Mouse (Mus musculus): ENCODE data around the gene Pla2g2c. TPM values are rescaled to one million over a fixed set of nuclear protein-coding genes. Genes with fewer than 3 reads are reported as not detected.

Gene Pla2g2c
- polyA plus RNA-seq, 1 experiment from 2014 or later, result 0.41 TPM

DNA sequence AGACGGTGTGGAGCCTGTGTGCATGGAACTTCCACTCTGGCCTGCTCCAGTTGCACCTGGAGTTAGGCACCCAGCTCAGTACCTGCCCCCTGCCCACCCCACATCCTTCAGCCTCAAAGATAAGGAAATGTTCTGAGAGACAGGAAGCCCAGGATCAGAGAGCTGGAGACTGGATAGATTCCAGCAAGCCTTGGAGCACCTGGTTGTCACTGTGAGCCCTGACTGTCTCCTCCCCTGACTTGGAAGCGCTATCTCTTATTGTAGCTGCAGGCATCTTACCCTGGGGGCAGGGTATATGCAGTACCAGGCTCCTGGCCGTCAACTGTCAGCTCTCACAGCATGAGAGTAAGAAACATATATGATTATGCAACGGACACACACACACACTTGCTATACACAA lies 30.8 kb downstream of the Pla2g2c start:
- 71% methylated on average over 4 of the region's 4 CpGs for WGBS
- H3K27ac ChIP-seq, result no peak overlapping the region

DNA sequence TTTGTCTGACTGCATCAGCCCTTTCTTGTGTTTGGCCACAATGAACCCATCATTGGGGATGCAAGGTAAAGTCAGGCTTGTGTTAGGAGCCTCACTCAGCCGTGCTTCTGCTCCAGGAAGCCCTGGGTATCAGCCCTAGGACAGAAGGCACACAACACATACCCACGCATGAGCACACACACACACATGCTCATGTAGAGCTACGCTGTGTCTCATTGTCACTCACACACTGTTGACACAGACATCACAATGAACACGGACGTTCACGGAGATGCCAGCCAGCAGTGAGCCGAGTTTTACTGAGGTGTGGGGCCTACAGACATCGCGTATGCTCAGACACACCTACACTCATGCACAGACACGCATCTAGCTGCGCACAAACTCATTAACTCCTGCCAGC lies 31.4 kb downstream of the Pla2g2c start:
- ATAC-seq (ENCODE audit: insufficient number of reproducible peaks, insufficient read depth, low FRiP score, low TSS enrichment), result no peak
- no peak overlapping the region for H3K4me2 ChIP-seq (replicated peaks)
- no peaks in the 10 kb centered on the region for H3K36me3 ChIP-seq
- no peaks in the 10 kb centered on the region for H3K27me3 ChIP-seq
- no peak overlapping the region for H3K9ac ChIP-seq
- no peaks in the 10 kb centered on the region for H3K4me1 ChIP-seq
- WGBS, result 79% methylated on average over 11 of the region's 11 CpGs
- no peaks in the 10 kb centered on the region for H3K9me3 ChIP-seq
- H3K27ac ChIP-seq, result no peak overlapping the region
- H3K4me3 ChIP-seq, result no peak overlapping the region

More for the DNA sequence above, 30.8 kb downstream of the Pla2g2c start:
- Histone ChIP-seq H3K4me1 (no peaks in the 10 kb centered on the region), H3K9me3 (no peaks in the 10 kb centered on the region), H3K9ac (no peak overlapping the region), H3K27me3 (no peaks in the 10 kb centered on the region), H3K4me3 (no peak overlapping the region), H3K4me2 (replicated peaks) (no peak overlapping the region), H3K36me3 (no peaks in the 10 kb centered on the region)
- ATAC-seq (ENCODE audit: insufficient number of reproducible peaks, insufficient read depth, low FRiP score, low TSS enrichment), result no peak

- no peak within 1 kb of the TSS for H3K4me3 ChIP-seq
- no peak within 1 kb of the TSS for H3K4me2 ChIP-seq (replicated peaks)
- no peak within 1 kb of the TSS for H3K27ac ChIP-seq
- ATAC-seq (ENCODE audit: insufficient number of reproducible peaks, insufficient read depth, low FRiP score, low TSS enrichment), result no peak
- no peaks in the 10 kb centered on the region for H3K9me3 ChIP-seq
- no peaks in the 10 kb centered on the region for H3K36me3 ChIP-seq
- WGBS, result 79% methylated on average over 8 of the region's 8 CpGs
- no peaks in the 10 kb centered on the region for H3K27me3 ChIP-seq
- H3K4me1 ChIP-seq, result no peaks in the 10 kb centered on the region
- H3K9ac ChIP-seq, result no peak within 1 kb of the TSS
Observed at GRCm38 (mm10) chr4:138757416-138757815, 32.8 kb downstream of the Pla2g2c start, which contains the start of gene Pla2g2f. Gene Pla2g2f, minus strand, starts transcription at chr4:138757626.

DNA sequence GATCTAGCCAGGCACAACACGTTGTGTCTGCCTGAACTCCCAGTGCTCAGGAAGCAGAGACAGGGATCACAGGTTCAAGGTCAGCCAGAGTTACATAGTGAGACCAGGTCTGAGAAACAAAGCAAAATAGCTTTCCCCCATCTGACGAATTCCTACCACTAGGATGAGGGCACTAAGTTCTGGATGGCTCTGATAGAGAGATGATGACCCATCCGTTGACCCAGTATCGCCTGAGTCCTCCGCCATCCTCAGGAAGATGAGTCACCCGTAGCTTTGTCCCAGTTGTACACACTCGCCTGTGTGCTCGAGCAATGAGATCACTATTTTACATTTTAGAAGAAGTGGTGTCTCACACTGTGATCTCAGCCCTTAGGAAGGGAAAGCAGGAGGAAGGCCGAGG lies 37.7 kb downstream of the Pla2g2c start:
- Histone ChIP-seq H3K4me2 (replicated peaks) (no peak overlapping the region), H3K9ac (no peak overlapping the region), H3K4me1 (no peaks in the 10 kb centered on the region), H3K9me3 (no peaks in the 10 kb centered on the region), H3K36me3 (no peaks in the 10 kb centered on the region), H3K27ac (no peak overlapping the region), H3K27me3 (no peaks in the 10 kb centered on the region), H3K4me3 (no peak overlapping the region)
- WGBS, result 80% methylated on average over 9 of the region's 9 CpGs
- no peak for ATAC-seq (ENCODE audit: insufficient number of reproducible peaks, insufficient read depth, low FRiP score, low TSS enrichment)

DNA sequence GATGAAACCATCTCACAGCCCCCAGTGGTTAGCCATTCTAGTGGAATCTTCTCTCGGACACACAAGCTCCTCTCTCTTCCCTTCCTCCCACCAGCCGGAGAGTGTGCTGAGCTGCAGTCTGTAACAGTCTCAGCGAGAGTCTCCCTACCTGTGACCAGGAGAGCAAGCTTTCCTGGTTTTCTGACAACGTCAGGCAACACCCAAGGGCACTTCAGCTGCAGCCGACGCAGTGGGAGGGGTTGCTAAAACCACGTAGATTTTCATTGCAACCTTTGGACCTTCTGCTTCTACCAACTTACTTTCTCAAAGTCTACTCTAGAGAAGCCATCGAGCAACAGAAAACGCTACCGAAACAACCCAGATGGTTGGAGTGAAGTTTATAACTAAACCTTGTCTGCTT lies 47.4 kb downstream of the Pla2g2c start:
- no peaks in the 10 kb centered on the region for H3K9me3 ChIP-seq
- H3K4me3 ChIP-seq, result no peak overlapping the region
- no peak overlapping the region for H3K9ac ChIP-seq

GRCm38 (mm10) chr4:138772386-138772785 lies 47.8 kb downstream of the Pla2g2c start:
- Histone ChIP-seq H3K27me3 (0 out of 2 replicates have a peak, but pooled peaks cover 2% of the 10 kb centered on the region), H3K4me3 (no peak overlapping the region)
- 78% methylated on average over 5 of the region's 5 CpGs for WGBS

More for the DNA sequence above, 47.4 kb downstream of the Pla2g2c start:
- Histone ChIP-seq H3K36me3 (no peaks in the 10 kb centered on the region), H3K4me2 (replicated peaks) (no peak overlapping the region), H3K27me3 (0 out of 2 replicates have a peak, but pooled peaks cover 2% of the 10 kb centered on the region), H3K4me1 (no peaks in the 10 kb centered on the region), H3K27ac (no peak overlapping the region)
- no peak for ATAC-seq (ENCODE audit: insufficient number of reproducible peaks, insufficient read depth, low FRiP score, low TSS enrichment)
- WGBS, result 86% methylated on average over 10 of the region's 10 CpGs

GRCm38 (mm10) chr4:138775435-138775834 lies 50.8 kb downstream of the Pla2g2c start, which contains the start of gene Pla2g2d:
Gene Pla2g2d, plus strand, starts transcription at chr4:138775735.
- no peak within 1 kb of the TSS for H3K27ac ChIP-seq
- 0 out of 2 replicates have a peak, but pooled peaks cover 5% of the 10 kb centered on the region for H3K27me3 ChIP-seq
- H3K36me3 ChIP-seq, result no peaks in the 10 kb centered on the region
- H3K4me2 ChIP-seq (replicated peaks), result no peak within 1 kb of the TSS
- H3K9me3 ChIP-seq, result no peaks in the 10 kb centered on the region
- no peak for ATAC-seq (ENCODE audit: insufficient number of reproducible peaks, insufficient read depth, low FRiP score, low TSS enrichment)
- 77% methylated on average over 6 of the region's 6 CpGs for WGBS
- H3K4me1 ChIP-seq, result peaks cover 6% of the 10 kb centered on the region
- H3K4me3 ChIP-seq, result no peak within 1 kb of the TSS
- H3K9ac ChIP-seq, result no peak within 1 kb of the TSS

More at GRCm38 (mm10) chr4:138772386-138772785, 47.8 kb downstream of the Pla2g2c start:
- Histone ChIP-seq H3K4me2 (replicated peaks) (no peak overlapping the region), H3K27ac (no peak overlapping the region), H3K9me3 (no peaks in the 10 kb centered on the region), H3K36me3 (no peaks in the 10 kb centered on the region), H3K4me1 (no peaks in the 10 kb centered on the region), H3K9ac (no peak overlapping the region)
- no peak for ATAC-seq (ENCODE audit: insufficient number of reproducible peaks, insufficient read depth, low FRiP score, low TSS enrichment)

DNA sequence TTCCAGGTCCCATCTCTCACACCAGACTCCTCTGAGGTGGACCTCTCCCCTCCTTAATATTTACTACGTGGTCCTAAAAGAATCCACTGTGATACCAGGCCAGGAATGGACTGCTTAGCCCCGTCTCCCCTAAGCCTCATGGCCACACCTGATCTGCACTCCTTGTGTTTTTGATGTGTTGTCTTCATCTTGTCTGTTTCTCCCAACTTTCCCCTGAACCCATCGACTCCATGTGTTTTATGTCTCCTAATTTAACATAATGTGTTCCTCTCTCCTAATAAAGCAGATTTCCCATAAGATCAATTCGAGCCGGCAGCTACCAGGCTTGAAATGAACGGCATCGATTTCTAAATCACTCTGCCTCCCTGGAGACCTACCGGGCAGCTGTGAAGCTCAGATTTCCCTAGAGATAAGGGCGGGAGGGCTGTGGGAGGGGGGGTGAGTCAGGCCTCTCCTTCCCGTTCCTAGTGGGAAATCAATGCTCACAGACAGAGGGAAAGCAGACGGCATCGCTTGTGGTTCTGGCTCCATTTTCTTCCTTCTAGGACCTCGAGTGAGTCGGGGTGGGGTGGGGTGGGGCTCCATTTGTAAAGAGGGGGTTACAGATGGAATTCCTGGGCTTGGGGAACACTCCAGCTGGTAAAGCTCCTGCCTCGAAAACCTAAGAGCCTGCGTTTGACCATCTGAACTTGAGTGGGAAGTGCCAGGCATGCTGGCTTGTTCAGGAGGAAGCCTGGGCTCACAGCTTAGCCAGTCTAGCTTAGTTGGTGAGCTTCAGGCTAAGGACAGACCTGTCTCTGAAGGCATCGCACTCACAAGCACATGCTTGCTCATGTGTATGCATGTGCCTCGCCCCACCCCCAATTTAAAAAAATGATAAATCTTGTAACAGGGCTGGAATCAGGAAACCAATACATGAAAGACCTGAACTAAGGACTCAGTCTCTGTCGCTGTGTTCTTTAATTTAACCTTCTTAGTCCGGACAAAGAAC lies 53.1 kb downstream of the Pla2g2c start:
- WGBS, result 35% methylated on average over 20 of the region's 20 CpGs
- 0 out of 2 replicates have a peak, but pooled peaks cover 2% of the 10 kb centered on the region for H3K27me3 ChIP-seq
- no peak overlapping the region for H3K4me3 ChIP-seq
- H3K9ac ChIP-seq, result no peak overlapping the region
- H3K4me1 ChIP-seq, result peaks cover 6% of the 10 kb centered on the region
- no peaks in the 10 kb centered on the region for H3K36me3 ChIP-seq
- ATAC-seq (ENCODE audit: insufficient number of reproducible peaks, insufficient read depth, low FRiP score, low TSS enrichment), result no peak
- H3K27ac ChIP-seq, result no peak overlapping the region
- 0 out of 2 replicates have a peak overlapping the region, but pooled peaks have one; percentile 4 for H3K4me2 ChIP-seq (replicated peaks)
- H3K9me3 ChIP-seq, result no peaks in the 10 kb centered on the region

GRCm38 (mm10) chr4:138780300-138780699 lies 55.7 kb downstream of the Pla2g2c start:
- 91% methylated on average over 5 of the region's 5 CpGs for WGBS
- Histone ChIP-seq H3K4me3 (no peak overlapping the region), H3K36me3 (no peaks in the 10 kb centered on the region), H3K9me3 (no peaks in the 10 kb centered on the region), H3K27me3 (0 out of 2 replicates have a peak, but pooled peaks cover 2% of the 10 kb centered on the region), H3K4me2 (replicated peaks) (no peak overlapping the region), H3K4me1 (peaks cover 6% of the 10 kb centered on the region), H3K27ac (no peak overlapping the region), H3K9ac (no peak overlapping the region)
- ATAC-seq (ENCODE audit: insufficient number of reproducible peaks, insufficient read depth, low FRiP score, low TSS enrichment), result no peak

- ATAC-seq (ENCODE audit: insufficient number of reproducible peaks, insufficient read depth, low FRiP score, low TSS enrichment), result no peak
- 77% methylated on average over 6 of the region's 6 CpGs for WGBS
Observed at GRCm38 (mm10) chr4:138782098-138782497, 57.5 kb downstream of the Pla2g2c start.

DNA sequence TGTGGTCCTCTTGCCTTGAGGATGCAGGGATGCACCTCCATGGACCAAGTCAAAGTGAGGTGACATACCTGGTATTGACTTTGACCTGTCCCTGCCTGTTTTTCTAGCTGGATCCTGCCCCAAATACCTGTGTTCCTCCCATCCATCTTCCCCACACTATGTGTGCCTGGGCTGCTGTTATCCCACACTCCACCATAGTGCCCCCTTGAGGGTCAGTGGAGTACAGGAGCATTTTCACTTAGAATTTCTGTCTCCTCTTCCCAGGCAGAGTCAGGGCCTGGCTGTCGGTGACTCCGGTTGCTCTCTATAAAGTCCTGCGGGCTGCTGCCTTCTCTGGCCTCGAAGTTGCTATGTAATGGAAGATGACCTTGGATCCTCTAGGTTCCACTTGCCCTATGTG lies 61.1 kb downstream of the Pla2g2c start:
- Histone ChIP-seq H3K4me3 (no peak overlapping the region), H3K9ac (no peak overlapping the region), H3K9me3 (no peaks in the 10 kb centered on the region), H3K27ac (no peak overlapping the region), H3K4me2 (replicated peaks) (no peak overlapping the region), H3K36me3 (no peaks in the 10 kb centered on the region), H3K27me3 (no peaks in the 10 kb centered on the region), H3K4me1 (no peaks in the 10 kb centered on the region)
- 56% methylated on average over 4 of the region's 4 CpGs for WGBS
- no peak for ATAC-seq (ENCODE audit: insufficient number of reproducible peaks, insufficient read depth, low FRiP score, low TSS enrichment)

More at GRCm38 (mm10) chr4:138782098-138782497, 57.5 kb downstream of the Pla2g2c start:
- Histone ChIP-seq H3K27me3 (0 out of 2 replicates have a peak, but pooled peaks cover 2% of the 10 kb centered on the region), H3K4me3 (no peak overlapping the region), H3K27ac (no peak overlapping the region), H3K4me1 (peaks cover 6% of the 10 kb centered on the region), H3K4me2 (replicated peaks) (no peak overlapping the region), H3K9me3 (no peaks in the 10 kb centered on the region), H3K9ac (no peak overlapping the region), H3K36me3 (no peaks in the 10 kb centered on the region)

DNA sequence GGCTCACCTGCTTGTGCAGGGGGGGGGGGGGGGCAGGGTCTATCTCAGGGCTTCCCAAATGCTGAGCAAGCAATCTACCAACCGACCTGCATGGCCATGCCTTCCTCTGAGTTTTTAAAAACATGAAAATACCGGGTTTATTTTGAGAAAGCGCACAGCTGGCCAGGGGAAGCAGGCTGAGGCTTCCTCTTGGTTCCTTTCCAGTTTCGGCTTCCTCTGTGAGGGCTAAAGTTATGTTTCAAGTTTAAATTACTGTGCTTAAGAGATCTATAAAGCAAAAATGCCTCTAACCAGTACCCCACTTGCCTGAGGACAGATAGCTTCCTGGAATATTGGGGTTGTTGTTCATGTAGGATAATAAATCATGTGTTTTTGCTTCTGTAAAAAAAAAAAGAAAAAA lies 61.5 kb downstream of the Pla2g2c start:
- Histone ChIP-seq H3K9ac (no peak overlapping the region), H3K4me1 (no peaks in the 10 kb centered on the region), H3K9me3 (no peaks in the 10 kb centered on the region), H3K4me3 (no peak overlapping the region), H3K4me2 (replicated peaks) (no peak overlapping the region), H3K36me3 (no peaks in the 10 kb centered on the region), H3K27me3 (no peaks in the 10 kb centered on the region), H3K27ac (no peak overlapping the region)
- no peak for ATAC-seq (ENCODE audit: insufficient number of reproducible peaks, insufficient read depth, low FRiP score, low TSS enrichment)
- 70% methylated on average over 4 of the region's 4 CpGs for WGBS

All from embryonic facial prominence, embryonic 12.5 days (tissue).